Mouse (Mus musculus) adrenal gland, adult 18-20 months (tissue): ENCODE data around the gene Mcam. TPM values are rescaled to one million over a fixed set of nuclear protein-coding genes. Genes with fewer than 3 reads are reported as not detected.
"Not testable (repeated sequence)": the region's sequence is repeated elsewhere in the genome, so short reads cannot be mapped to it uniquely, and the experiment has no call there.

Source experiments
- DNase-seq, 2 experiments: peaks; one replicate each; pipeline ENCODE4 v3.0.0; 2021 to 2022; ENCODE audit warnings: low spot score in 2 of 2
- total RNA-seq, 2 experiments: library from RNA; stranded (reverse); gene quantifications; 1 replicate in 1 of 2; 2 replicates in 1 of 2; pipeline ENCODE4 v1.2.3; 2021

Gene Mcam
- total RNA-seq, 2 experiments from 2014 or later, result 24.2 to 90.7 TPM

DNA sequence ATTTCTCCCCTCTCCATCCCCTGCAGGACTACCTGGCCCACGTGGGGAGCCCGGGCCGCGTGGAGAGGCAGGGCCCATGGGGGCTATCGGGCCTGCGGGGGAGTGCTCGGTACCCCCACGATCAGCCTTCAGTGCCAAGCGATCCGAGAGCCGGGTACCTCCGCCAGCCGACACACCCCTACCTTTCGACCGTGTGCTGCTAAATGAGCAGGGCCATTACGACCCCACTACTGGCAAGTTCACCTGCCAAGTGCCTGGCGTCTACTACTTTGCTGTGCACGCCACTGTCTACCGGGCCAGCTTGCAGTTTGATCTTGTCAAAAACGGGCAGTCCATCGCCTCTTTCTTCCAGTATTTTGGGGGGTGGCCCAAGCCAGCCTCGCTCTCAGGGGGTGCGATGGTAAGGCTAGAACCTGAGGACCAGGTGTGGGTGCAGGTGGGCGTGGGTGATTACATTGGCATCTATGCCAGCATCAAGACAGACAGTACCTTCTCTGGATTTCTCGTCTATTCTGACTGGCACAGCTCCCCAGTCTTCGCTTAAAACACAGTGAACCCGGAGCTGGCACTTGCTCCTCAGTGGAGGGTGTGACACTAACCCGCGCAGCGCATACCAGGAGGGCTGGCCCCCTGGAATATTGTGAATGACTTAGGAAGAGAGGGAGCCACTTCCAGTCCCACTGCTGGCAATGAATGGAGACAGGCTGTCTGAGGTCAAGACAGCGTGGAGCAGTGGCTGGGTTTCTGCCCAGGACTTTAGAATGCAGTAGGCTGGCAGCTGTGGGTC, 25.8 kb upstream of the Mcam start:
- no peak for DNase-seq

DNA sequence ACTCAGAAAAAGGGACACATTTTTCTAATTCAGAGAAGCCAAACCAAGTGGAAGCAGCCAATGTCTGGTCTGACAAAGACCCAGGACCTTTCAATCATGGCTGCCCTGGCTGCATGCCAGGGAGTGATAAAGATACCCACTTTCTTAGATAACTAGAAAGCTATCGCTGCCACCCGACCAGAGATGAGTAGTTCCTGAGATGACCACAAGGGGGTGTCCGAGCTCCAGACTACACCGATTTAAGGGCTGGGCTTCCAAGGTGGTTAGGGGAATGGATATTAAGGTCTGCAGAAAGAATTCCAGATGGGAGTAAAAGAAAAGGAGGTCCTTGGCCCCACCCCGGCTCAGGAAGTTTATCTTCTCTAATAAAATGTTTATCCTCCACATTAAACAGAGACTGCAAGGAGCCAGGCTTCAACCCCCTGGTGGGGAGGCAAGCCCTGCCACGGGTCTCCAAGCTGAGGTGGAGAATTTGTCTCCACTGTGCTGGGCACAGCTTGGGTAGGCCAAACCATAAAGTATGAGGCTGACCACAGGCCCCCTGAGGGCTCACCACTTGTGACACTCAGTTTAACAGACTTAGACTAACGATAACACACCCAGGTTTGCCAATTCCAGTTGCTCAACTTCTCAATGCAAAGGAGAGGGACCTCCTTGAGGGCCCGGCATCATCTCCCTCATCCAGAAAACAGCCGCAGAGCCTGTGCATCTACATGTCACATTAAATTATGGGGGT, 24.7 kb upstream of the Mcam start:
- DNase-seq, result peak; percentile 76 to 78

DNA sequence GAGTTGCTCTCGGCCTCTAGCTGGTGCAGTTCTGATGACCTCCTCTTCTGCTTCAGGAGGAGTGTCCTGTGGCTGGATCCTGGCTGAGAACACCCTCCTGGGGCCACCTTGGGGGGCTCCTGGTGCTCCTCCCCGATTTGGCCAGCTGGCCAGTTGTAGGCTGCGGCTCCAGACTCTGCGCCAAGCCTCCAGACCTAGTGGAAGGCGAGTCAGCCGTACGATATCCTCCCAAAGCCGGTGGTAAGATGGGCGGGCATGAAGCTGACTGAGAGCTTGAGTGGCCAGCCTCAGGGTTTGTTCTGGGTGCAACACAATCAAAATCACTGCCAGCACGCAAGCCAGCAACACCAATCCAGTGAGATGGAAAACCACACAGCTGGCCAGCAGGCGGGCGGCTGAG, 22.4 kb upstream of the Mcam start:
- not testable (repeated sequence) for DNase-seq

DNA sequence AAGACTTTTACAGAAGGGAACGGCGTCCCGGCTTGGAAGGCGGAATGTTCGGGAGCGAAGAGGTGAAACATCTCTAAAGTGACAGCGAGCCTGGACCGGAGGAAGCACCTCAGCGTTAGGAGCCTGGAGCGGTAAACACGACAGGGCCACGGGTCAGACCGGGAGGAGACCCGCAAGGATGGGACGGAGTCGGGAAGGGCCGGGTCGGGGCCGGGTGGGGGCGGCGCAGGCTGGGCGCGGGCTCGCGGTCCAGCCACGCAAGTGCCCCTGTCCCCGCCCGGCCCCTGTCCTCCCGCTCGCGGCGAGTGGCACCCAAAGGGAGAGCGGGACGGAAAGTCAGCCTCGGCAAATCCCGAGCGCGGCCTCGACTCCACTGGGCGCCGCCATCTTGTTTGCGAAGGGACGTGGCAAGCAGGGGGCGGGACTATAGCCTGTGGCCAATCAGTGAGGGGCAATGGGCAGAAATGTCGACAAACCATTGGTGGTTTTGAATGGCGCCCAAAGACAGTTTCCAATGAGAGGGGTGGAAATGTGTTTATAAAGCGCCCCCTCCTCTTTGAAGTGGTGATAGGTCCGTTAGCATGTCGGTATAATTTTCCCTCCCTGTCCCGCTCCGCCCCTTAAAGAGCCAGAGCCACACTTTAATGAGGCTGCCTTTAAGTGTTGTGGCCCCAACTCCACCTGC, 21.0 kb upstream of the Mcam start, which contains the start of the genes Gm49380 and Rnf26:
Gene Gm49380, minus strand, starts transcription at position 396 of the 685 bp plus-strand sequence.
Gene Rnf26, minus strand, starts transcription at position 413 of the 685 bp plus-strand sequence.
- DNase-seq, result peak; percentile 88

DNA sequence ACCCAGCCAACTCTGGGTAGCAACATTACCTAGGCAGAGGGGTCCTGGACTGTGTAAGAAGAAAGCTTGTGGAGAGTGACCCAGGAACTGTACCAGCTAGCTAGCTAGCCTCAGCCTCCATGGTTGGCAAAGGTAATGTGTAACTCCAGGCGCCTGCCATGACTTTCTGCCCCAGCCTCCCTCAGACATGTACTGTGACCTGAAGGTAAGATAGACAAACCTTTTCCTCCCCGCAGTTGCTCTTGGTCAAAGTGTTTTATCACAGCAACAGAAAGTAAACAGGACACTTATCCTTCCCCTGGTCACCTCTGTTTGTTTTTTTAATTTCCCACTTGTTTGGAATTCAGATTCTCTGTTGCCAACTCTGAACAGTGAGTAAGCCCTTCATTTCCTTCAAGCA, 19.8 kb upstream of the Mcam start:
- DNase-seq, result no peak

DNA sequence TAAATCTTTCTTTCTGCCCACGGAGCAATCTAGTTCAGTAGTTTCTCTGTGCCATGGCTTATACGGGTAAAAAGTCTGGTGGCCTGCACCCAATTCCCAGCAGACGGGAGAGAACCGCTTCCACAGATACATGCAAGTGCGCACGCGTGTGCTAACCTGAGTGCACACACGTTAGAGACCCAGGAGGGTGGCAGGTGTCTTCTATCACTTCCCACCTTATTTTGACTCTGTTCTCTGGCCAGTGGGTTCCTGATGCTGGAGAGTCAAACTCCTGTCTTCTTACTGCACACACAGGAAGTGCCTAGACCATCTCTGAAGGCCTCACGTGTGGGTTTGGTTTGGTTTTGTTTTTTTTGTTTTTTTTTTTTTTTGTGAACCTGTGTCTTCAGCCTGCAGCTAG, 18.7 kb upstream of the Mcam start:
- DNase-seq, result no peak

DNA sequence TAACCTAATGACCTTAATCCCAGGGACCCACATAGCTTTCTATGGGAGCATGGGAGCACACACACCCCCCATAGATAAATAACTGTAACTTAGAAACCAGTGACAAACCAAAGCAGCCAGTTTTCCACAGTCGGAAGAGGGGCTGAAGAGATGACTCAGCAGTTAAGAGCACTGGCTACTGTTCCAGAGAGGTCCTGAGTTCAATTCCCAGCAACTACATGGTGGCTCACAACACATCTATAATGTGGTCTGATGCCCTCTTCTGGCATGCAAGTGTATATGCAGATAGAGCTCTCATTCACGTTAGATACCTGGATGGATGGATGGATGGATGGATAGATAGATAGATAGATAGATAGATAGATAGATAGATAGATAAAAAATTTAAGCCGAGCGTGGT, 18.1 kb upstream of the Mcam start:
- no peak for DNase-seq

DNA sequence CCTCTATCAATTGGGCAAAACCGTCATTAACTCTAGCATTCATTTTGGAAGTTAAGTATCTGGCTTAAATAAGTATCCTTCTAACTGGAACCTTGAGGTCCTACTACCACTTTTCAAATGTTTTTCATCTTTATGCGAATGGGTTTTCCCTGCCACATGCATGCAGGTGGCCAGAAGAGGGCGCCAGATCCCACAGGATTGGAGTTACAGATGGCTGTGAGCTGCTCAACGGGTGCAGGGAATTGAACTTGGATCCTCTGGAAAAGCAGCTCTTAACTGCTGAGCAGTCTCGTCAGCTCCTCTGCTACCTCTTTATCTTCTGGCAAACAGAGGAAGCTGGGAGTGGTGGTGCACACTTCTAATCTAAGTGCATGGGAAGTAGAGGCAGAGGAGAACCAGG, 15.3 kb upstream of the Mcam start:
- DNase-seq, result peak in 1 of 2 experiments; percentile 69

DNA sequence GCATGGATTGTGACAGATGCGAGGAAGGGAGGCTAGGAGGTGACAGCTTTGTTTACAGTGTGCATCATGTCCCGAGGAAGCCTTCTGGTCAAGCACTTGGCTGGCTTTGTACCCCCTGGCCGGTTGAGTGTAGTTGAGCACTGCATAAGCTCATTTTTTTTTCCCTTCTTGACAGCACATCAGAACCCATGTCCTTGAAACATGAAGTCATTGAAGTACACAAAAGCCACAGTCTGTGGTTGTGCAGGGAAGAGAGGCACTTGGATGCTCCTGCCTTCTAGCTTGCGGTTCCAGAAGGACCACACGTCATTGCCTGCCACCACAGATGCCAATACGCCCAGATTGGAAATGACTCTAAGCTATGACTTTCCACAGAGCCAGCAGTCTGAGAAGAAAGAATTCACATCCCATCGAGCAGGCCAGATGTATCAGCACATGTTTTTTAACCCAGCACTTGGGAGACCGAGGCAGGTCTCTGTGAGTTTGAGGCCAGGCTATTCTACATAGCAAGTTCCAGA, 14.3 kb upstream of the Mcam start:
- DNase-seq, result no peak

DNA sequence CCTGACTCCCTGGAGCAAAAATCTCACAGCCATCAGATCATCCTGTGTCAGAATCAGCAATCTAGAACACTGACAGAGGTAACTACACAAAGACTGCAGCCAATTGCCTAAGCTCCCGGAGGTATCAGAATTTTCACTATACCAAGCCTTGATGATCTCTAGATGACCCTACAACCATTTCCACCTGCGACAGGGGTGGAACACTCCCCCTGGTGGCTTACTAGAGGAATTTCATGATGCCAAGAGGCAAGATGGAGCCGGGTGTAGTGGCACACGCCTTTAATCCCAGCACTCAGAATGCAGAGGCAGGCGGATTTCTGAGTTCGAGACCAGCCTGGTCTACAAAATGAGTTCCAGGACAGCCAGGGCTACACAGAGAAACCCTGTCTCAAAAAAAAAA, 10.0 kb upstream of the Mcam start:
- DNase-seq, result no peak

DNA sequence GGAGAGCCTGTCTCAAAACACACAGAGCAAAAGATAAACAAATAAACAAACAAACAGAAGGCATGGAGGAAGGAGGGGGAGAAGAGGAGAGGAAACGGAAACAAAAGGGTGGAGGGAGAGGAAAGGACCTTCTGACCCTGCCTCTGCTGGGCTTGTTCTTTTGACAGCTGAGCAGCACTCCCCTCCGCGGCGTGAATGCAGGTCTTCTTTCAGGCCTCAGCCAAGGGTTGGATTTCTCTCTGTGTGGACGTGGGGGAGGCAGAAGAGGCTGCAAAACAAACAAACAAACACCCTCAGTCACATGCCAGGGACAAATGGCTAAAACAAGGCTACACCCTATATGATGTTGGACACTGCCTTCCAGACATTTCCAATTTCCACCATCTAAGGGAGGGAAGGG, 9.2 kb upstream of the Mcam start:
- no peak for DNase-seq

DNA sequence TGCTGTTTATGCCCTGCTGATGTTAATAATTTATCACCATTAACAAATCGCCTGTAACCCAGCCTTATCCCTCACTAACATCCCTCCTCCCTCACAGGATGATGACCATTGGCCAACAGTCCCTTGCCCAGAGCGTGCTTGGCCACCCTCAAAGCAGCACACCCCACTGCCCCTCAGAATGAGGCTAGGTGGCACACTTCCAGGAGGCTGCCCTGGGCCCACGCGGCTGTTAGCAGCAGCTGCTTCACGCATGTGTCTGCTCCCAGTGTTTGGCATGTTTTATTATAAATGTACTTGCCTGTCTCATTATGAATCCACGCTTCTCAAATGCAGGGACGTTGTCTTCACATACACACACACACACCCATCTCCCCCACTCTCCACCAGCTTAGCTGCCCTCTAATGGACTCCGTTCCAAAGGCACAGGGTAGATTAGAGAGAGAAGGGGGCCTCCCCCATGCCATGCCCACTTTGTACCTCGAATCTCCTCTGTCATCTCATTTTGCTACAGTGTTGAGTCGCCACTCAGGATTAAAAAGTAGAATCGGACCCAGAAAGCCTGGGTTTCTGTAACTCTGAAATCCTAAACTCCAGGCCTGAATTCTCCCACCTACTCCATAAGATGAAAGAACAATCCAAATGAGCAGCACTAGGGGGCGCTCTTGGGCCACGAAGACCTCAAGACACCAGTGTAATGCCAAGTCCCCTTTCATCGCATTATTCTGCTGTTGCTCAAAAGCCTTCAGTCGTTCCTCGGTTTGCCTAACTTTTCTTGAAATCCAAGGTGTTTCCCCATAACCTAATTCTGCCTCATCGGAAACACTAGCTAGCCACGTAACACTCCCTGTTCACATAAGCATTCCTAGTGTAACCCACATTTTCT, 8.5 kb upstream of the Mcam start:
- DNase-seq, result peak; percentile 83 to 87

DNA sequence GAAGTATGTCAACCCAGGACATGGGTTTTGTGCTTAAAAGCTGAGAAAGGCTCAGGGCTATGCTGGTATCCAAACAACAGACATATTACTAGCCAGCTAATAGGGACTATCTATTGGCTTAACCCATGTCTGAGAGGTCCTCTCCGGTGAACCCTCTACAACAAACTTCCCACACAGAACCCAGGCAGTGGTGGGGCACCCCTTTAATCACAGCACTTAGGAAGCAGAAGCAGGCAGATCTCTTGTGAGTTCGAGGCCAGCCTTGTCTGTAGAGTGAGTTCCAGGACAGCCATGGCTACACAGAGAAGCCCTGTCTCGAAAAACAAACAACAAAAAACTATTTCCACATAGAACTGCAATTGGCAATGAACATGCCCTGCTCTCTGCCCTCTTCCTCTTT, 7.5 kb upstream of the Mcam start:
- DNase-seq, result no peak

DNA sequence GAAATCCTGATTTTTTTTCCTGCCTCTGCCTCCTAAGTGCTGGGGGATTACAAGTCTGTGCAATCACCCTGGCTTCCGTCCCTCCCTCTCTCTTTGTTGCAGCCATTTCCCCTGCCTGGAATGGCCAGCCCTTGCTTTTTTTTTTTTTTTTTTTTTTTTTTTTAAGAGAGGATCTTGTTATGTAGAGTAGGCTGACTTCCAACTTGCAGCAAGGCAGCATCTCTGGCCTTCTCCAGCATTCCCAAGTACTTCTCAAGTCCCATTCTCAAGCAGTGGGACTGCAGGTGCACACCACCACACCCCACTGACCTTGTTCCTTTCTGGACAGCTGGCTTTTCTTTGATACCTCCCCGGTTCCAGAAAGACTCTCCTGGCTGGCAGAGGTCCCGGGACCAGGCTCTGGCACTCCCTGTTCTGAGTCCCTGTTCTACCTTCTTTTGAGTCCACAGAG, 6.9 kb upstream of the Mcam start:
- DNase-seq, result no peak

DNA sequence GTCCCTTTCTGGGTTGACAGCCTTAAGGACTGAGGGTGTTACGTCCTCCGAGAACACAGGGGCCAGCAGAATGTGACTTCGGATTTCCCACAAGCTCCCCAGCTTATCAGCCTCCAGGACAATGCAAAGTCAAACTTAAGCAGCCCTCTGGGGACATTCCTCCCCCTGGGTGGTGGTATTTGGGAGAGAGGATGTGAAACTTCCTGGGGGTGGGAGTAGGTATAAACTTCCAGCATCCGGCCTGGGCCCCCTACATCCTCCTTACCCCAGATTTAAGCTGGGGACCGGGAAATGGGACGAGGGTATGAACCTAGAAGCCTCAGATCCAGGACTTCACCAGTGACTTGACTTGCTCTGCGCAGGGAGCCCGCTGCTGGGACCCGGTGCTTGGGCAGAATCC, 4.6 kb upstream of the Mcam start:
- no peak for DNase-seq

DNA sequence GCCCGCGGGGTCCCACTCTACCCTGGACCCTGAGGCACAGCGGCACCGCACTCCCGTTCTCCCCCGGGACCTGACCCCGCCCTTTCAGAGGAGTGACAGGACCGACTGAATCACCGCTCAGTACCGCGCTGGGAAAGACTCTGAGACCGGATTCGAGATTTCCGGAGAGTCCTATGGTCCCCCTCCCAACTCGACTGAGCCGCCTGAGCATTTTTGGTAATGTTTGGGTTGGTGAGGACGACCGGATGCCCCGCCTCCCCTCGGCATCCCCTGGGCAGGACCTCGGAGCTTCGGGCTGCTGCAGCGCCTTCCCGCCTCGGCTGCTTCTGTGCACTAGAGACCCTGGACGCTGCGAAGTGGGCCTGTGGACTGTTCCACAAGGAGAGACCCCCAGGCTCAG, 4.2 kb upstream of the Mcam start:
- peak; percentile 58 to 69 for DNase-seq

DNA sequence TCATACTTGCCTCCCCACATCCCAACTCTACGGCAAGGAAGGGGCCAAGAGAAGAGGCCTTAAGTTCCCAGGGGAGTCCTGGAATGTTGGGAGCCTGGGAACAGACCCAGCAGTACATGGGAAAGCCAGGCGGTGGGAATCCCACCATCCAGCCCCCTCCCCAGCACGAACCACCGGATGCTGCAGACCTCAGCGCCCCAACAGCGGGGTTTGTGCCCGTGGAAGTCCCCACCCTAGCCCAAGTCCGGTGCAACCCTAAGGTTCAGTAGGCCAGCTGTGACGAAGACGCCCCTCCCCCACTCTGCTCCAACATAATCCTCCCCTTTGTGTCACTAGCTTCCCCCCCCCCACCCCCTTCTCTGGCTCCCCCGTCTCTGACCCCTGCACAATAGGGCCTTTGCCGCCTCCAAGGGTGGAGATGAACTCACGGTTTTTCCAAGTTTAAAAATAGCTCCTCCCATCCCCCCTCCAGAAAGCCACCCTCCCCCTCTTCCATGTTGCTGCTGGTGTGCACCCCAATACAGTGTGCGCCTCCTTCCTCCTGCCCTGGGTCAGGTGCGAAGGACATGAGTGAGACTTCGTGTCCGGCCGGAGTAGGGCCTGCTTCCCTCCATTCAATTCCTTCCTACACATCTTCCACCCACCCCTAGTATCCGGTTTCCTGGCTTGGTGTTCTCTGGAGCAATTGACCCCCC, 3.5 kb upstream of the Mcam start:
- no peak for DNase-seq

DNA sequence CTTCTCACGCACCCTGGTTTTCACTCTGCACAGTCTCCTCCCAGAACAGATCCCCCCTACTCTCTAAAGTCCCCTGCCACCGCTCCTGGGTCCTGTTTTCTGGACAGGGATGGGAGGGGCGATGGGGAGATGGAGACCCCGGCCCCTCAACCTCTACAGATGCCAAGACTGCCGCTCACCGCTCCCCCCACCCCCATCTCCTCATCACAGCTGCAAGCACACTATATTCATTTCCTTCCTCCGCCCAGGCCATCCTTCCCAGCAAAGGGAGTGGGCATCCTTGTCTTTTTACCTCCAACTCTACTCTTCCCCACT, 3.0 kb upstream of the Mcam start:
- no peak for DNase-seq

DNA sequence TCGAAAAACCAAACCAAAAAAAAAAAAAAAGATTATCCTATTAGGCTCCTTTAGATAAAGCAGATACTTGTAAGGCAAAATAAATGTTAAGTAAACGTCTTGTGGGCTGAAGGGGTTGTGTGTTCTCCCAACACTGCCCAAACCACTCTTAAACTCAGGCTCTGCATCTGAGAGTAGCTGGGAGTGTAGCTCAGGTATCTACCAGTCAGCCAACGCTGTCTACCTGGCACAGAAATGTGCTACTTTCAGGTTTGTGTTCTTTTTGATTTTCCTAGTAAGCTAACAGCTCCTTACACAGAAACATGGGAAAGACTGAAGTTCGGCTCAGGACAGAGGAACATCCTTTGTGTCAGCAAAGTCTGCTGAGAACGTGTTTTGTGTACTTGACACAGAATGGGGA, 2.1 kb upstream of the Mcam start:
- no peak for DNase-seq

DNA sequence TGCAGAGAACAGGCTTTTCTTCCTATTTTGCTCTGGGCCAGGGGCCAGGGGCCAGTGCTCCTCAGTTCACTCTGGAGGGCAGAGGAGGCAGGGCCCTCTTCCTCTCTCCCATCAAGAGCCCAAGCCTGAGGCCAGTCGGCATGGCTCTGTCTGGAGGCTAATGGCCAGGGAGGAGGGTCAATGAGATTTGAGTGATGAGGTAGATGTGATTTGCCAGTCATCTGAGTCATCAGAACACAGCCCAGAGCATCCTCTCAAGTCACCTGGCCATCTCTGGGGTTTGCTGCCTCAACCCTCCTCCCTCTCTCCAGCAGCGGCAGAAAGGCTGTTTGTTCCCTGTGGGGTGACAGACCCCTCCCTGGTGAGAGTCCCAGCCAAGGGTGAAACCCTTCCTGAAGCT, 982 bp upstream of the Mcam start:
- no peak for DNase-seq
